Mouse (Mus musculus): ENCODE data around the gene Slc19a1. TPM values are rescaled to one million over a fixed set of nuclear protein-coding genes. Genes with fewer than 3 reads are reported as not detected.

The Slc19a1 gene
- polyA plus RNA-seq, 1 experiment from 2014 or later = 14.0 TPM

DNA sequence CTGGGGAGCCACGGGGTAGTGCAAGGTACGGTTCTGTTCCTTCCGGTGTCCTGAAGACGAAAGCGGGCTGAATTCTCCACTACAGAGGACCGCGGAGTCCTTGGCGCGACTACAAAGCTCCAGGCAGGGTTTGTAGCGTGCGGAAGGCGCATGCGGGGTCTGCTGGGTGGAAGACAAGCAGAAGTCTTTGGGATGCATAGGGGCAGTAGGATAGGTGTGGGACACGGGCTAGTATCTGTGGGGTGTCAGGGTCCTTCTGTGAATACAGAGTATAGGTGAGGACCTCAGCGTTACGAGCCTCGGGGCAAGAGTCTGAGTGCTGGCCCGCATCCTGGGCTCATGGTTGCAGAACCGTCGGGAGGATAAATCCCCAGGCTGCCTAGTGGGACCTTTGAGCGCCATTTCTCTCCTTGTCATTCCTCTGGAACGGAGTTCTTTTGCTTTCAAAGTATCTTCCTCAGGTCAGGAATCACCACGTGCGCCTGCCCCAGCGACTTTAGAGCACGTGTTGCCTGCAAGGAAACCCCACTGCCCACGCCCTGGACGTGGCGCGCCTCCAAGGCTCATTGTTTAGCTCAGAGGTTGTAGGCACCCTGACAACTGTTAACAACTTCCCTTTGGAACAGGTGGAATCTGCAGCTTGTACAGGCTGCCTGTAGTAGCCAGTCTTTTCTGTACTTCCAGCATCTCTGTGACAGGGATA lies 1.4 kb downstream of the Slc19a1 start:
- H3K9ac ChIP-seq = peak overlapping the region; percentile 48
- H3K4me1 ChIP-seq (replicated peaks) = peaks cover 45% of the 10 kb centered on the region
- peak overlapping the region; percentile 97 for H3K4me2 ChIP-seq
- under 1% methylated on average over 30 of the region's 30 CpGs for WGBS (ENCODE audit: insufficient replicate concordance)
- H3K4me3 ChIP-seq (replicated peaks) = peak overlapping the region; percentile 66
- no peak overlapping the region for H3K27ac ChIP-seq (replicated peaks)
- H3K27me3 ChIP-seq = peaks cover 7% of the 10 kb centered on the region; the same call in 1 of the 2 replicates
- H3K9me3 ChIP-seq (replicated peaks) = no peaks in the 10 kb centered on the region
- peak; percentile 56 for ATAC-seq (ENCODE audit: insufficient read depth)
- 0 out of 2 replicates have a peak, but pooled peaks cover 5% of the 10 kb centered on the region for H3K36me3 ChIP-seq (replicated peaks)

DNA sequence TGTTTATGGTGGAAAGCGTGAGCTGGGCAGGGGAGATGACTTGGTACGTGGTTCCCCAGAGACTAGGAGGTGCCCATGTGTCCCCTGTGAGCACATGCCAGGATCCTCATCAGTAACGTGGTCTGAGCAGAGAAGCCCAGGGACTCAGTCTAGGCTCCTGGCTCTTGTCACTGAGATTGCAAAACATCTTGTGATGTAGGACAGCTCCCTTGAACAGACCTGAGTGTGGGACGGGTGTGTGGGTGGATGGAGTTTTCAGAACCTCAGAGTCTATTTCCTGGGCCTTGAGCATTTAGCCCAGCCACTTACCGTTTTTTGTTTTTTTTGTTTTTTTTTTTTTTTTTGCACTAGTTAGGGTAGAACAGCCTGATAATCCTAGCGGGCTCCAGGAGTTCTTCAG lies 3.4 kb downstream of the Slc19a1 start:
- Histone ChIP-seq H3K27me3 (peaks cover 7% of the 10 kb centered on the region; the same call in 1 of the 2 replicates), H3K4me1 (replicated peaks) (peaks cover 45% of the 10 kb centered on the region), H3K9ac (no peak overlapping the region), H3K4me2 (peak overlapping the region; percentile 97), H3K27ac (replicated peaks) (no peak overlapping the region), H3K9me3 (replicated peaks) (no peaks in the 10 kb centered on the region), H3K36me3 (replicated peaks) (0 out of 2 replicates have a peak, but pooled peaks cover 15% of the 10 kb centered on the region), H3K4me3 (replicated peaks) (no peak overlapping the region)
- no peak for ATAC-seq (ENCODE audit: insufficient read depth)
- 53% methylated on average over 6 of the region's 6 CpGs for WGBS (ENCODE audit: insufficient replicate concordance)

DNA sequence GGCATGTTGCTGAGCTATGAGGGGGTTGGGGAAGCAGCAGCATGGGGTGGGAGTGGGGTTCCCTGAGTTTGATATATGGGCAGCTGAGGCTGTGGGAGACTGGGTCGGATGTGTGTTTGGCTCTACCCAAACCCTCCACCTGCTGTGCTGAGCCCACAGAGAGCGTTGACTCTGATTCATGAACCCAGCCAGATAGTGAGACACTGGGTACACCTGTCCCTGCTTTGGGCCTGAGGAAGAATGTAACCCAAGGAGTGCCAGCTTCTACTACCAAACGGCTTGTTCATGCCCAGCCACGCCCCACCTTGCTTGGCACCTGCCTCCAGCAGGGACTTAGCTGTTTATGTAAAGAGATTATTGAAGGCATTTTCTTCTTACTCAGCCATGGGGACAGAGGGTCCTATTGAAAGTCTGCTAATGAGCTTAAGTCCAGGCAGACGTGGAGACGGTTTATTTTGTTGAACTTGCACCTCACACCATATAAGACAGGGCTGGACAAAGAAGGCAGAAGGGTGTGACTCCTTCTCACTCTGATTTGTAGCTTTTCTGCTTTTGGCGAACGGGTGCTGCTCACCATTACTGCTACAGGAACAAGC lies 6.6 kb downstream of the Slc19a1 start:
- H3K27me3 ChIP-seq = no peaks in the 10 kb centered on the region
- no peak overlapping the region for H3K27ac ChIP-seq (replicated peaks)
- ATAC-seq (ENCODE audit: insufficient read depth) = no peak
- H3K4me1 ChIP-seq (replicated peaks) = peaks cover 24% of the 10 kb centered on the region
- H3K9ac ChIP-seq = no peak overlapping the region
- no peak overlapping the region for H3K4me2 ChIP-seq
- H3K36me3 ChIP-seq (replicated peaks) = peaks cover 36% of the 10 kb centered on the region
- H3K4me3 ChIP-seq (replicated peaks) = no peak overlapping the region
- H3K9me3 ChIP-seq (replicated peaks) = no peaks in the 10 kb centered on the region
- 75% methylated on average over 8 of the region's 8 CpGs for WGBS (ENCODE audit: insufficient replicate concordance)

DNA sequence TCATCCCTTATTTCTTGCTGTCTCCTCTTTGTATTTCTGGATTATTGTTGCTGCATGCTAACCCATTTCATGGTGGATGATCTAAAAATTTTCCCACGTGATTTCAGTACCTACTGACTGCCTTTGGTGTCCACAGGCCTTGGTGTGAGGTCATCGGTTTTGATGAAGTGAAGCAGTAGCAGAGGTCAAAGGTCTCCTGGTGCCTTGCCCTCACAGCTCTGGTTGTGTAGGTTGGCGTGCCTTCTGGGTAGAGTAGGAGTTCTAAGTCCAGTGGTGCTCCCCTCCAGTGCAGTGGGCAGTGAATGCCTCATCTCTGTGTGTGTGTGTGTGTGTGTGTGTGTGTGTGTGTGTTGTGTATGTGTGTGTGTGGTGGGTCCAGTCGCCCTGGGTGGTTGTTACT lies 16.2 kb downstream of the Slc19a1 start:
- H3K27me3 ChIP-seq = no peaks in the 10 kb centered on the region
- no peaks in the 10 kb centered on the region for H3K4me1 ChIP-seq (replicated peaks)
- 49% methylated on average over 4 of the region's 4 CpGs for WGBS (ENCODE audit: insufficient replicate concordance)
- no peak overlapping the region for H3K4me2 ChIP-seq
- H3K9ac ChIP-seq = no peak overlapping the region
- H3K9me3 ChIP-seq (replicated peaks) = no peaks in the 10 kb centered on the region
- H3K4me3 ChIP-seq (replicated peaks) = no peak overlapping the region
- peaks cover 45% of the 10 kb centered on the region for H3K36me3 ChIP-seq (replicated peaks)
- ATAC-seq (ENCODE audit: insufficient read depth) = no peak
- H3K27ac ChIP-seq (replicated peaks) = no peak overlapping the region

DNA sequence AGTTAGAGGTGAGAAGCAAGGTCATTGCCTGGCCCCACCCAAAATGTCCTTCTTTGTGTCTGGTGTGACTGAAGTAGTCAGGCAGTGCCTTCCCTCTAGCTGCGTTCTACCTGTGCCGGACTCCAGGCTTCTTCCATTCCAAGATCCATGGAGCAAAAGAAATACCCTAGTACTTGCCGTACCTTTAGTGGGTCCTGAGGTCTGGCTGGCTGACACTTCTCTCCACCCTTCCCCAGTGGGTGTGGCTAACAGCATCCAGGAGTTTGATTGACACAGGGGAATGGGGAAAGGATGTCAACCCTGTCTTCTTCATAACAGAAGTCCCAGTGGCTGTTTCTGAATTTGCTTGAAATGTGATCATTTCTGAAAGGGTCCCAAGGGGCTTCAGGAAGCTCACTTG lies 16.6 kb downstream of the Slc19a1 start:
- Histone ChIP-seq H3K4me2 (no peak overlapping the region), H3K9me3 (replicated peaks) (no peaks in the 10 kb centered on the region), H3K4me1 (replicated peaks) (no peaks in the 10 kb centered on the region), H3K4me3 (replicated peaks) (no peak overlapping the region), H3K36me3 (replicated peaks) (peaks cover 45% of the 10 kb centered on the region), H3K9ac (no peak overlapping the region), H3K27me3 (no peaks in the 10 kb centered on the region), H3K27ac (replicated peaks) (no peak overlapping the region)
- ATAC-seq (ENCODE audit: insufficient read depth) = no peak
- WGBS (ENCODE audit: insufficient replicate concordance) = 73% methylated on average over 3 of the region's 3 CpGs

DNA sequence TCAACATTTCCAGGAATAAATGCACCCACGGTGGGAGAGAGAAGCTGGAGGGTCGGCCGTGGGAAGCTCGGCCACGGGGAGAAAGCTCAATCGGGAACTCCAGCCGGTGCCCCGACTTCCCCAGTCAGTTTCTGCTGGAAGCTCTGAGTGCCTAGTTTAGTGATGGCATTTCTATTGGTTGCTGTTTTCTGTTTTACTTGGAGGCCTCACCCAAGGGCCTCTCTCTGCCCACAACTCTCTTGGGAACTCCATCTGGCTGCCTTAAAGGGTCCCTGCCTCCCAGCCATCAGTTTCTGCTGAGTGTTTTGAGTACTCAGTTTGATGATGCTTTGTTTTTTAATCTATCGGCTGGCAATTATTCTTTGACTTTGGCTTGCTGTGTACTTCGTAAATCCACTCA lies 24.7 kb downstream of the Slc19a1 start:
- no peaks in the 10 kb centered on the region for H3K9me3 ChIP-seq (replicated peaks)
- H3K4me3 ChIP-seq (replicated peaks) = no peak overlapping the region
- no peak overlapping the region for H3K9ac ChIP-seq
- H3K27ac ChIP-seq (replicated peaks) = no peak overlapping the region
- ATAC-seq (ENCODE audit: insufficient read depth) = no peak
- no peaks in the 10 kb centered on the region for H3K27me3 ChIP-seq
- WGBS (ENCODE audit: insufficient replicate concordance) = 72% methylated on average over 10 of the region's 10 CpGs
- H3K4me1 ChIP-seq (replicated peaks) = peaks cover 19% of the 10 kb centered on the region
- H3K4me2 ChIP-seq = no peak overlapping the region
- H3K36me3 ChIP-seq (replicated peaks) = peaks cover 39% of the 10 kb centered on the region

DNA sequence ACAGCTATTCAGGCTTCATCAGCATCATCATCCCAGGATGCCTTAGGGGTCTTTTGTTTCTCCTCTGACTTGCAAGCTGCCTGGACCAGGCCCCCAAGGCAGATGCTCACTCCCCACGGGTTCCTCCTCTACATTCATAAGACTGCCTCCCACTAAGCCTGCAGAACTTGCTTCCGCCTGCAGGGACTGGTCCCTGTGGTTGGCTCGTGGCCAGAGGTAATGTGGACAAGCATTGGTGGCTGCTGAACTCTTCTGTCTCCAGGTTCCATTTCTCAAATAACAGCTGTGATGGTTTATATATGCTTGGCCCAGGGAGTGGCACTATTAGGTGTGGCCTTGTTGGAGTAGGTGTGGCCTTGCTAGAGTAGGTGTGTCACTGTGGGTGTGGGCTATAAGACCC lies 29.4 kb downstream of the Slc19a1 start:
- Histone ChIP-seq H3K27ac (replicated peaks) (no peak overlapping the region), H3K4me3 (replicated peaks) (no peak overlapping the region), H3K4me1 (replicated peaks) (peaks cover 9% of the 10 kb centered on the region), H3K4me2 (no peak overlapping the region), H3K27me3 (no peaks in the 10 kb centered on the region), H3K9me3 (replicated peaks) (no peaks in the 10 kb centered on the region), H3K9ac (no peak overlapping the region), H3K36me3 (replicated peaks) (peaks cover 16% of the 10 kb centered on the region; the same call in 1 of the 2 replicates)
- WGBS (ENCODE audit: insufficient replicate concordance) = 47% methylated on average over 3 of the region's 3 CpGs
- no peak for ATAC-seq (ENCODE audit: insufficient read depth)

DNA sequence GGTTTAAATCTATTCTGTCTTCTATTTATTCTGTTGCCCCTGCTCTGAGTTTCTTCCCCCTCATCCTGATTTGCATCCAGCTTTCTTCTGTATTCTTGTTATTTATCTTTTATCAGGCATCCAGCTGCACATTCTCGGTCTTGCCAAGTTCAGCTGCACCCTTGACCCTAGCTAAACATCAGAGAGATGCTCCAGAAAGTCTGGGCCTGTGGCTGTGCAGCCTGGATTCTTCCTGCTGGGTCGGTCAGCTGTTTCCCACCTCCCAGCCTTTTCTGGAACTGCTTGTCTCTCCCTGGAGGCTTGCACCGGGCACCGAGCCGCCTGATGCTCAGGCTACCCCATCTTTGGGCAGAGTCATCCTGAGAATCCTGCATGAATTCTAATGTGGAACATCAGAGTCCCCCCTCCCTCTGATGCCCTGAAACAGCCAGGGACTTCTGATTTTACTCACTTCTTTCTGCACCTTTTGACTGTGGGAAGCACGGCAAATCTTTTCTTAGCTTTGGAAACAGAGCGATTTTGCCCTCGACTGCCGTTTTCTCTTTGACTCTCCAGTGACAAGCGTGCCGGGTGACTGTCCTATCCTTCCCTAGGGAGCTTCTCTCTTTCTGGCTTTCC lies 30.5 kb downstream of the Slc19a1 start:
- H3K4me3 ChIP-seq (replicated peaks) = no peak overlapping the region
- H3K27me3 ChIP-seq = no peaks in the 10 kb centered on the region
- H3K4me1 ChIP-seq (replicated peaks) = peaks cover 10% of the 10 kb centered on the region
- H3K9ac ChIP-seq = no peak overlapping the region
- no peak for ATAC-seq (ENCODE audit: insufficient read depth)
- WGBS (ENCODE audit: insufficient replicate concordance) = 75% methylated on average over 11 of the region's 11 CpGs
- H3K4me2 ChIP-seq = no peak overlapping the region
- no peaks in the 10 kb centered on the region for H3K9me3 ChIP-seq (replicated peaks)
- no peak overlapping the region for H3K27ac ChIP-seq (replicated peaks)
- H3K36me3 ChIP-seq (replicated peaks) = peaks cover 13% of the 10 kb centered on the region; the same call in 1 of the 2 replicates

DNA sequence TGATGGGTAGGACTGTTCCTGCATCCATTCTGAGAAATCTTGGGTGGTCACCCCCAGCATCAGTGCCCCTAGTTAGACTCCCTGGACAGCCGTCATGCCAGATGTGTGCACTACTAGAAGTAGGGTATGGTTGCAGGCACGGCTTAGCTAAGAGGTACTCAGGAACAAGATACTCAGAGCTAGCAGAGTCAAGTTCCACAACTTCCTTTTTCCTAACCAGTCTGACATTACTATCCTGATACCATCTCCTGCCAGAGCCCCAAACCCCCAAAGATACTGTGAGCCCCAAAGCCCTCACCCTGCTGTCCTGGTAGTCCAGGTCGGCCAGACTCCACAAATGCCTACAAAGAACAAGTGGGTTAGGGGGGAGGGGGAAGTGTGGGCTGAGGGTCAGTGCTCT lies 32.2 kb downstream of the Slc19a1 start:
- peaks cover 27% of the 10 kb centered on the region for H3K4me1 ChIP-seq (replicated peaks)
- H3K36me3 ChIP-seq (replicated peaks) = peaks cover 24% of the 10 kb centered on the region; the same call in 1 of the 2 replicates
- no peak overlapping the region for H3K9ac ChIP-seq
- no peaks in the 10 kb centered on the region for H3K9me3 ChIP-seq (replicated peaks)
- H3K27me3 ChIP-seq = no peaks in the 10 kb centered on the region
- no peak overlapping the region for H3K4me3 ChIP-seq (replicated peaks)
- ATAC-seq (ENCODE audit: insufficient read depth) = no peak
- no peak overlapping the region for H3K27ac ChIP-seq (replicated peaks)
- 36% methylated on average over 3 of the region's 3 CpGs for WGBS (ENCODE audit: insufficient replicate concordance)
- H3K4me2 ChIP-seq = no peak overlapping the region

DNA sequence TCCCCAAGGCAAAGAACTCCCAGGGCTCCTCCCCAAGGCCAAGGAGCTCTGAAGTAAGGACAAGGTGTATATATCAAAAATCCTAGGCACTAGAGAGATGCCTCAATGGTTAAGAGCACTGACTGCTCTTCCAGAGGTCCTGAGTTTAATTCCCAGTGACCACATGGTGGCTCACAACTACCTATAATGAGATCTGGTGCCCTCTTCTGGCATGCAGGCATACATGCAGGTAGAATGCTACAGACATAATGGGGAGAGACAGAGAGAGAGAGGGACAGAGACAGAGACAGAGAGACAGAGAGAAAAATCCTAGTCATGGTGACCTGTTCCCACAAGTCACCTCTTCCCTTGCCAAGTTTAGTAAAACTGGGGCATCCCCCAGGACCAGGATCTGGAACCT lies 32.6 kb downstream of the Slc19a1 start:
- Histone ChIP-seq H3K4me2 (no peak overlapping the region), H3K4me3 (replicated peaks) (no peak overlapping the region), H3K9me3 (replicated peaks) (no peaks in the 10 kb centered on the region), H3K9ac (no peak overlapping the region), H3K27ac (replicated peaks) (no peak overlapping the region), H3K36me3 (replicated peaks) (peaks cover 24% of the 10 kb centered on the region), H3K27me3 (no peaks in the 10 kb centered on the region), H3K4me1 (replicated peaks) (peaks cover 31% of the 10 kb centered on the region)
- ATAC-seq (ENCODE audit: insufficient read depth) = no peak

DNA sequence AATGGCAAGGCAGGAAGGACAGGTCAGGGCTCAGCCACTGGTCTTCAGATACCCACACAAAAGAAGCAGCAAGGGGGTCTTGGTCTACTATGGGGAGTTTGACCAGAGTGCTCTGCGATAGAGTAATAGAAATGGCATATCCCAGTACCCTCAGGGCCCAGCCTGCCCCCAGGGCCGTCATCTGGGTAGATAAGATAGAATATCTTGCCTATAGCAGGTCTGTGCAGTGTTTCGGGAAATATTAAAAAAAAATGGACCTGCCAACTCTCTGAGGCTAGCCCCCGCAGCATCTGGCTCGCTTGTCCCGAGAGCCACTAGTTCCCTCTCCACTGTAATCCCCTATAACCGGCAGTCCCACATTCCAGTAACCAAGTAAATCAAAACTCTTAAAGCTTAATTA lies 36.4 kb downstream of the Slc19a1 start:
- peak; percentile 73 for ATAC-seq (ENCODE audit: insufficient read depth)
- no peak overlapping the region for H3K9ac ChIP-seq
- H3K36me3 ChIP-seq (replicated peaks) = peaks cover 32% of the 10 kb centered on the region
- no peak overlapping the region for H3K27ac ChIP-seq (replicated peaks)
- H3K9me3 ChIP-seq (replicated peaks) = no peaks in the 10 kb centered on the region
- peaks cover 26% of the 10 kb centered on the region for H3K4me1 ChIP-seq (replicated peaks)
- 30% methylated on average over 7 of the region's 7 CpGs for WGBS (ENCODE audit: insufficient replicate concordance)
- H3K4me2 ChIP-seq = peak overlapping the region; percentile 40
- no peak overlapping the region for H3K4me3 ChIP-seq (replicated peaks)
- H3K27me3 ChIP-seq = no peaks in the 10 kb centered on the region
